ENCODE assay signal across 37 mouse cellular contexts in genomic region chr5:67090856-67091255, GRCm38 (mm10). TPM values are rescaled to one million over a fixed set of nuclear protein-coding genes. Genes with fewer than 3 reads are reported as not detected.
"Had no signal": no experiment of that assay in that cellular context is flagged by ENCODE, and none has a peak within 500 bp of the region (broad histone marks: within the 10 kb centered on the region; RNA-seq: fewer than 3 reads in every experiment).

No protein-coding gene starts in this region.

- H3K4me3 ChIP-seq: heart, adult 2 months; heart, embryonic 13.5 days; heart, embryonic 15.5 days; hindbrain, embryonic 13.5 days; hindbrain, embryonic 15.5 days; kidney, embryonic 15.5 days; limb, embryonic 13.5 days; limb, embryonic 15.5 days; liver, embryonic 12.5 days had no signal

- H3K4me1 ChIP-seq: hindbrain, embryonic 15.5 days; liver, embryonic 12.5 days had no signal

- H3K36me3 ChIP-seq: heart, embryonic 13.5 days; heart, embryonic 15.5 days; hindbrain, embryonic 13.5 days; hindbrain, embryonic 15.5 days; kidney, embryonic 15.5 days; limb, embryonic 13.5 days; limb, embryonic 15.5 days; liver, embryonic 12.5 days had no signal

- H3K4me2 ChIP-seq: heart, embryonic 11.5 days; heart, embryonic 13.5 days; heart, embryonic 15.5 days; hindbrain, embryonic 13.5 days; hindbrain, embryonic 15.5 days; kidney, embryonic 15.5 days; limb, embryonic 13.5 days; limb, embryonic 15.5 days; liver, embryonic 12.5 days had no signal

- H3K9ac ChIP-seq: heart, embryonic 13.5 days; heart, embryonic 15.5 days; hindbrain, embryonic 13.5 days; hindbrain, embryonic 15.5 days; kidney, embryonic 15.5 days; limb, embryonic 13.5 days; limb, embryonic 15.5 days; liver, embryonic 12.5 days; liver, embryonic 14.5 days had no signal

- ATAC-seq: hindbrain, postnatal 0 days; intestine, embryonic 16.5 days; liver, embryonic 12.5 days had no signal

- DNase-seq: gastrocnemius, postnatal 14 days; gastrocnemius, postnatal 36 days; heart, adult 2 months; heart, postnatal 14 days; heart, postnatal 36 days; kidney, adult 11 months; kidney, adult 2 months; kidney, adult 9 months; kidney, postnatal 14 days; kidney, postnatal 36 days; layer of hippocampus, adult 9-11 months; left cerebral cortex, postnatal 4 days had no signal

- H3K27ac ChIP-seq: heart, adult 2 months; heart, embryonic 13.5 days; heart, embryonic 15.5 days; hindbrain, embryonic 13.5 days; hindbrain, embryonic 15.5 days; hindbrain, postnatal 0 days; kidney, embryonic 15.5 days; kidney, postnatal 0 days; limb, embryonic 13.5 days; limb, embryonic 15.5 days; liver, embryonic 12.5 days; liver, embryonic 14.5 days had no signal

- H3K9me3 ChIP-seq: heart, embryonic 13.5 days; heart, embryonic 15.5 days; hindbrain, embryonic 13.5 days; hindbrain, embryonic 15.5 days; kidney, embryonic 15.5 days; limb, embryonic 13.5 days; limb, embryonic 15.5 days; liver, embryonic 12.5 days had no signal

RNA-seq across cellular contexts. Expression of gene Phox2b, which starts 8.2 kb away (rescaled TPM):
- total RNA-seq: gastrocnemius, adult 18-20 months; gastrocnemius, adult 8-10 months; gastrocnemius, postnatal 14 days; gastrocnemius, postnatal 36 days; heart, adult 2 months; heart, postnatal 14 days; heart, postnatal 36 days; hematopoietic stem cell, adult 5-6 weeks; layer of hippocampus, adult 18-20 months; layer of hippocampus, adult 8-10 months; layer of hippocampus, postnatal 14 days; left cerebral cortex, adult 8-10 months; left cerebral cortex, postnatal 10 days; left cerebral cortex, postnatal 25 days; left cerebral cortex, postnatal 4 days; liver, adult 2 months had no signal
- polyA plus RNA-seq: gonadal fat pad, adult 2 months; heart, postnatal 0 days; liver, adult 2 months had no signal
